Mouse (Mus musculus): Measurements from ENCODE around the gene Btbd35f13.
"Not testable (repeated sequence)": the region's sequence is repeated elsewhere in the genome, so short reads cannot be mapped to it uniquely, and the experiment has no call there.

The Btbd35f13 gene

GRCm38 (mm10) chrX:33656872-33657271 is at the start of gene Btbd35f13:
Btbd35f13 (plus strand) TSS chrX:33657172.
- not testable (repeated sequence) for DNase-seq (ENCODE audit: low spot score in 2 of 2)

GRCm38 (mm10) chrX:33702249-33702648 is 45.3 kb downstream of the Btbd35f13 start, which contains the start of gene Btbd35f14:
Btbd35f14 (minus strand) TSS chrX:33702349.
- DNase-seq (ENCODE audit: low spot score in 2 of 2): not testable (repeated sequence)

Data from frontal cortex, postnatal 25 days (tissue).